Mouse (Mus musculus) testis, postnatal 14 days (tissue): ENCODE measurements at regions not wholly inside any gene's neighbourhood (a gene's known extent, or its start where the extent isn't known, plus 50 kb on each side); places are given as distances from the start of the nearest gene placed in this dataset.
A peak's percentile ranks its signal among the peaks of the same experiment; 100 is the strongest.

Experiments
- DNase-seq: peaks from one replicate; pipeline ENCODE4 v3.0.0; 2021; ENCODE audit warnings: low spot score

DNA sequence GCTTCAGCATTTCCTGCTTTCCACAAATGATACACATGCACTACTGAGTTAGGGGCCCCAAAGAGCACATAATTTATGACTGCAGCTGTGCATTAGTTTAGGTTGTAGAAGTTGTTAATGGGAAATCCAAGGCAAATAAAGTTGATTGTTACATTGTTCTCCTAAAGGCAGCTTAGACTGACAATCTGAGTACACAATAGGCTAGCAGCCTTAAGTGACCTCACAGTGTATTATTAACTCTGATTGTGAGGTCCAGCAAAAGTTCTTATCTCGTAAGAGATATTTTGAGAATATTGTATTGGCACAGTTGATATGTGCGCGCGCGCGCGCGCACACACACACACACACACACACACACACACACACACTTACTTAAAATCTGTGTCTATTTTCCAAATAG lies 70.5 kb upstream of the Yae1d1 start:
- no peak for DNase-seq

DNA sequence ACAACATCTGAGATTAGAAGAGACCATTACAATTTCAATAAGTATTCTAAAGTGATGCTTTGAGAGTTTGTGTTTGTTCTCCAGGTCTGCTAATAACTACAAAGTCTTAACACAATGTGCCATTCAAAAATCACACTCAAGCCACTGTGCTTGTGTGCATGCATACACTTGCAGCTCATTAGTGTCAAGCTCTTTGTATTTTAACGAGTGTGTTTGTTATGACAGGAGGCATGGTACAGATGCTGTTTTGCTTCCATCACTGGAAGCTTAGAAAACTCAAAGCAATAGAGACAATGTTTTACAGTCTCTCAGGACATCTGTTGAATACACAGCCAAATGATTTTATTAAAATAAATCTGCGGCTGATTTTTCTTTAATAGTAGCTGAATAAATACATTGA lies 67.1 kb upstream of the Yae1d1 start:
- no peak for DNase-seq

DNA sequence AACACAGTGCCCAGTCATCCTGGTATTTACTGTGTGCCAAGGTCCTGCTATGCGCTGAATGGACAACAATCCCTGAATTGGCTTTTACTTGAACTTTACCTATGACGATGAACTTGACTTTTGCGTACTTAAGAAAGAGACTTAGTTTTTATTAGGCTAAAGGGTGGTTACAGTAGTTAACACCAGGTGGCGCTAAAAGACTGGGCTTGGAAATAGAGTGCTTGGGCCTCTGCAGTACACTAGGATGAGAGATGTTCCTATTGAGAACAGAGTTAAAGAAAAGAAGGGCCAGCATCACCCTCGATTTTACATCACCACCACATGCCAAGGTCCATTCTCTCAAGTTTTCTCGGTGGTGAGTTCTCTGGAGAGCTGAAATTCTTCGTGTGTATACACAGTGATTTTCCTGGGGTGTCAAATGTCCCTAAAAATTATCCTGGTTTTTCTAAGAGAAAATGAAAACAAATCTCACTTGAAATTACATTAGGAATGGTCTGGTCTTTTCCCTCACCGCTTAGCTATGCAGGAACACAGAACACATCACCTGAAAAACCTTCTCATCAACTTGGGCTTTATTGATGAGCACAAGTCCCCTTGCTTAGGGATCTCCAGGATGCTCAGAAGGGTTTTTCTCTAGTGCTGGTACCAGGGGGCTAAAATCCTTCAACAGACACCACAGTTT lies 64.2 kb upstream of the Yae1d1 start:
- DNase-seq = peak; percentile 15

DNA sequence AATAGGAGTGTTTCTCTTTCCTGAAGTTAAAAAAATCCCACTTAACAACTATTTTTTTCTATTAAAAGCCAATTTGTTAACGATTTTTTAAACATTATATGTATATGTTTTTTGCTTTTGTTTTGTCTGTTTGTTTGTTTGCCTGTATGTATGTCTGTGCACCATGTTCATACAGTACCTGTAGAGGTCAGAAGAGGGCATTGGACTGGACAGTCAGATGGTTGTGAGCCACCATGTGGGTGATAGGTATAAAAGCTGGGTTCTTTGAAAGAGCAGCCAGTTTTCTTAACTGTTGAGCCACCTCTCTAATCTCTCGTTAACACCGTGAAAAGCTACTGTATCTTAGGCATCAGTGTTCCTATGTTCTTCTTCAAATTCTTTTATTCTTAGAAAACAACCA lies 63.7 kb upstream of the Yae1d1 start:
- DNase-seq = no peak

DNA sequence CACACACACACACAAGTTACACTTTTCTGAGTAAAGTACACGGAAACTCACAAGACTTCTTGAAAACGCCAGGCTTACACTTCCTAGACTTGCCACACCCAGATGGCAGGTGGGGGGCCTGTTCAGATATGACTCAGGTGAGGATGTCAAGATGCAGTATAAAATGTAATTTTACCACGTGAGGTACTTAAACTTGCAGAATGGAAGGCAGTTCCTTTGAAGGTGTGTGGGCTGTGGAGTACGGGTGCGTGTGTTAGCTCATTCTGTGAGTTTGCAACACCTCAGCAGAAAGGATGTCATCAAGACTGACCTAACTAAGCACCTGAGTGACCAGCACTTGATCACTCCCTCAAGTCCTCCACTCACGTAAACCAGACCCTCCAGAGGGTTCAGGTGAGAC lies 50.0 kb upstream of the Yae1d1 start:
- no peak for DNase-seq
